Mouse (Mus musculus) left cerebral cortex, postnatal 14 days (tissue): ENCODE data around the gene Rgl2. TPM values are rescaled to one million over a fixed set of nuclear protein-coding genes. Genes with fewer than 3 reads are reported as not detected.
"Not testable (repeated sequence)": the region's sequence is repeated elsewhere in the genome, so short reads cannot be mapped to it uniquely, and the experiment has no call there.

Experiments used
- DNase-seq, 2 experiments: peaks; one replicate each; pipeline ENCODE4 v3.0.0; 2021 to 2022; ENCODE audit warnings: low spot score in 2 of 2, mixed read lengths in 1 of 2
- intact Hi-C: fragments of 180-260 bp; cut with DNase I; formaldehyde crosslinking; loops from one replicate; pipeline ENCODE4 v1.15.1; 2025
- long read RNA-seq, 2 experiments: library from polyadenylated mRNA; stranded (forward); transcript quantifications; one replicate each; pipeline ENCODE4 v2.0.0; 2021
- total RNA-seq, 2 experiments: library from RNA; stranded (reverse); gene quantifications; 2 replicates each; pipeline ENCODE4 v1.2.3; 2021

Rgl2 gene
- 10 to 100 TPM; 65.1 to 68.3 TPM for total RNA-seq
- long read RNA-seq, experiment 1, transcript Rgl2-201 (18 exons, 3,252 nt): major isoform, 8 of 36 reads
- long read RNA-seq, experiment 1, partial matches to known transcripts: 12 of 36 reads
- long read RNA-seq, experiment 1, other reads (novel, unspliced or antisense): 15 of 36 reads
- long read RNA-seq, experiment 2, transcript Rgl2-201 (18 exons, 3,252 nt): major isoform, 12 of 41 reads
- long read RNA-seq, experiment 2, partial matches to known transcripts: 16 of 41 reads
- long read RNA-seq, experiment 2, other reads (novel, unspliced or antisense): 12 of 41 reads

DNA sequence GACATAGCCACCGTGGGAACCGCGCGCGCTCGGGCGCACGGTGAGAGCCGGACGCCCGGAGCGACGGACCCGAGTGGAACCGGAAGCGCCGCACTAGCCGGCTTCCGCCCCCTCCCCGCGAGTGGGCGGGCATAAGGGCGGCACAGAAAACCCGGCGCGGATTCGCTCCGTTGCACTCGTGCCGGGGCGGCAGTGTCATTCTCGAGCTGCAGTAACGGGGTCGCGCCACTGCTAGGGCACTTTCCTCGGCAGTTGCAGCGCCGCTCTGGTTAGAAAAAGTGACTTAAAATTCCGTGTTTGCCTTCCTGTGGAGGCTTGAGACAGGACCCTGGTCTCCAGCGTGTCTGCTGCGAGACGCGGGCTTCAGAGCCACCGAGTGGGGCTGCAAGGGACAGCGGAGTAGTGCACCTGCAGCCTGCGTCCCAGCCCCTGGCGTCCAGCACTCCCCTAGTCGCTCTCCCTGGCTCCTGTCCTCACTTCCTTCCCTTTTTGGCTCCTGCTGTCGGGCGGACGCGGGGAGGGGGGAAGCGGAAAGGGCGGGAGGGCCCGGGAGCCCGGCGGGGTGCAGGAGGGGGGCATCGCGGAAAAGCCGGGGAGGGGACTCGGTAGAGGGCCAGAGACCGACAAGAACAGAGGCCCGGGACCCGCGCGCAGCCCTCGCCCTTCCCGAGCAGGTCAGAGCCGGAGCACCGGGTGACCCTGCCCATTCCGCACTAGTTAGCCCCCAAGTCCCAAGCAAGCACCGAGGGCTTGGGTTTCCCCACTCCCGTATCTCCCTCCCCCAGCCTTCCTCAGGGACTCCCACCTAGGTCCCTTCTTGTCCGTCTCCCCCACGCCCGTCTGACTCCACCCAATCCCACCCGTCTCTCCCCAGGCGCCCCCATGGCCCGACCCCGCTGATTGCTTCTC is at the start of gene Rgl2:
Rgl2 (plus strand) TSS at position 173 of the 909 bp plus-strand sequence.
- intact Hi-C loops: no loop called here

DNA sequence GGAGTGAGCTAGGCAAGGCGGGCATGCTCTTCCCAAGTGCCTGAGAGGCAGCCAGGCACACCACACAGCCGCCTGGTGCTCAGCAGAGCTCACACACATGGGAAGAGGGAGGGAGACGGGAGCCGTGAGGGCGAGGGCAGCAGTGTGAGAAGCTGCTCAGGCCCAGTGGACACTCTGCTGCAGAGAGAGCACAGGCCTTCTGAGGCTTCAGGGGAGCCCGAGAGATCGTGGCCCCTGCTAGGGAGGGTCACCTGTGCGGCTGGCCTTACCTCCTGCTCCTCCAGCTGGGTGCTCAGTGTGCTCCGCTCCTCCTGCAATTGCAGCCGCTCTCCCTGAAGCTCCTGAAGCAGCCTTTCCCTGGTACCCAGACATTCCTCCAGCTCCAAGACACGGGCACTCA is 45.0 kb upstream of the Rgl2 start:
- intact Hi-C loops, DNase-seq: not testable (repeated sequence)

More for the DNA sequence above, at the start of gene Rgl2:
- DNase-seq: peak; percentile 95 to 96

- DNase-seq, intact Hi-C loops: not testable (repeated sequence)
Observed at GRCm38 (mm10) chr17:33887802-33888201, 41.5 kb upstream of the Rgl2 start.

GRCm38 (mm10) chr17:33888230-33888629 is 41.1 kb upstream of the Rgl2 start:
- DNase-seq, intact Hi-C loops: not testable (repeated sequence)

- DNase-seq, intact Hi-C loops: not testable (repeated sequence)
Observed at GRCm38 (mm10) chr17:33889941-33890532, 39.3 kb upstream of the Rgl2 start.

DNA sequence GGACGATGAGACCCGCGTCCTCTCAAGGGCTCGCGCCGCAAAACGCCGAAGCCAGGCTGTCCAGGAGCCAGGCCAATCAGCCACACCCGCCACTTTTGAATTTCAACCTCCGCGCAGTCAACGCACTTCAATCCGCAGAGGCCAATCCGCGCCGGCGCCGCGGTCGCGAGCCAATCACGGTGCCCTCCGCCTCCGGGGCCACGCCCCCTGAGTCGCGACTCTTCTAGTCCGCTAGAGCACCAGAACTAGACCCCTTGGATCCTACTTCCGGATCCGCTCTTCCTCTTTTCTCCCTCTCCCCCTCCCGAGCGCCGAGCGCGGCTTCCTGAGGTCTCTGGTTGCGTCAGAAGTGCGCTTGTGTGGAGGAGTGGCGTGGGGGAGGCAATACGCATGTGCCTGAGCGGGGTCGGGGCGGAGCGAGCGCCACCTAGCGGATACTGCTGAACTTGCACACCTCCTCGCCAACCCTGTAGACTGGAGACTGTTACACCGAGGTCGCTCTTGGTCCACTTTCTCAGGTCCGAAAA is 38.7 kb upstream of the Rgl2 start, which contains the start of gene Kifc1:
Kifc1 (minus strand) TSS at position 129 of the 527 bp plus-strand sequence.
- intact Hi-C loops: no loop called here

GRCm38 (mm10) chr17:33891357-33891756 is 38.0 kb upstream of the Rgl2 start:
- intact Hi-C loops: no loop called here

More for the DNA sequence above, 38.7 kb upstream of the Rgl2 start, which contains the start of gene Kifc1:
- peak; percentile 100 for DNase-seq

GRCm38 (mm10) chr17:33891892-33892291 is 37.5 kb upstream of the Rgl2 start:
- DNase-seq, intact Hi-C loops: not testable (repeated sequence)

More at GRCm38 (mm10) chr17:33891357-33891756, 38.0 kb upstream of the Rgl2 start:
- DNase-seq: no peak

DNA sequence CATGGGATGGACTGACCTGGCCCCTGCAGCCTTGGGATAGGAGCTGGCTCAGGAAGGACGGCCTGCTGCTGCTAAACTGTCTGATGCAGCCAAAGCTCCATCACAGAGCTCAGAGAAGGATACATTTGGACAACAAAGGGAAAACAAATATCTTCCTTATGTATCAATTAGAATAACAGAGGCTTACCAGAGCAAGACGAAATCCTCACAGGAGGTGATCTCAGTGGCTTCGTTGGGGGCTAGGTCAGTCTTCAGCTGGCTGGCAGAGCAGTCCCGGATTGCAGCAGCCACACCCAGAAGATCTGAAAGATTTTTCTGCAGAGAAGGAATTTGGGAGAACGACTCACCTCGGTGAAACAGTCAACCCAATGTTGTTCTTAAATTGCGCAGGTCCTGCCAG is 36.9 kb upstream of the Rgl2 start:
- DNase-seq: no peak
- intact Hi-C loops: no loop called here

GRCm38 (mm10) chr17:33893011-33893410 is 36.3 kb upstream of the Rgl2 start:
- DNase-seq, intact Hi-C loops: not testable (repeated sequence)

DNA sequence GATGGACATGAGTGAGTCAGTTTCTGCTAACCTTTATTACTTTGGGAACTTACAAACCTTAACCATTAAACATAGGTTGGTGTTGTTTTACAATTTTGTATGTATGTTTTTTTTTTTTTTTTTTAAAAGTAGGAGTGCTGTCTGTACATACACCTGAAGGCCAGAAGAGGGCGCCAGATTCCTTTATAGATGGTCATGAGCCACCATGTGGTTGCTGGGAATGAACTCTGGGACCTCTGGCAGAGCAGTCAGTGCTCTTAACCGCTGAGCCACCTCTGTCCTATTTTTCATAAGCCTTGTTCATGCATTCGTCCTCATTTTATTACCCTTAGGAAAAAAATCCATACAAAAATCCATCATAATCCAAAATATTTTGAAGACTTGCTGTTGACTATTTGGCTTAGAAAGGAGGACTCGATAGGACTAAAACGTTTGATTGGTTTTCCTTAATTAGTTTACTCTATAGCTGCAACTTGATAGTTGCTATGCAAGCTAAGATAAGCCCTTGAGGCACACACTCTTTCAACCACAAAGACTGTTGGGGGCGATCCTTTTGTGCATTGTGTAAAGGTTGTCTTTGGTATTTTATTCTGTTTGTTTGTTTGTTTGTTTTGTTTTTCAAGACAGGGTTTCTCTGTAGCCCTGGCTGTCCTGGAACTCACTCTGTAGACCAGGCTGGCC is 32.1 kb upstream of the Rgl2 start:
- intact Hi-C loops: no loop called here

DNA sequence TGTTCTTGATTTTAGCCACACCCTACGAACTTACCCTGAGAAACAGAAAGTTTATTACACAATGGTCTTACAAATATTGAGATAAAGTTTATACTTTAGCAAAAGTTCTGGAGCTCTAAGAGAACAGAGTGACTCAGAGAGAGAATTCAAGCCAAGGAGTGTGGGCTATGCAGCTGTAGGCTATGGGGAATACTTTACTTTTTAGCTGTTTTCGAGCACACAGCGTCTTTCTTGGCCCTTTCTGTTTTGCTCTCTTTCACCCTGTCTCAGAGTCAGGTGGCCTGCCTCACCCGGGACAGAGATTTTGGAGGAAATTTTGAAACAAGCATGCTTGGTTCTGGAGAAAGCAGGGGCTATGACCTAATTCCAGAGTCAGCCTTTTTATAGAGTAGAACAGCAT is 31.1 kb upstream of the Rgl2 start:
- intact Hi-C loops, DNase-seq: not testable (repeated sequence)

More for the DNA sequence above, 32.1 kb upstream of the Rgl2 start:
- DNase-seq: no peak

GRCm38 (mm10) chr17:33899642-33900041 is 29.7 kb upstream of the Rgl2 start:
- no peak for DNase-seq
- intact Hi-C loops: no loop called here

DNA sequence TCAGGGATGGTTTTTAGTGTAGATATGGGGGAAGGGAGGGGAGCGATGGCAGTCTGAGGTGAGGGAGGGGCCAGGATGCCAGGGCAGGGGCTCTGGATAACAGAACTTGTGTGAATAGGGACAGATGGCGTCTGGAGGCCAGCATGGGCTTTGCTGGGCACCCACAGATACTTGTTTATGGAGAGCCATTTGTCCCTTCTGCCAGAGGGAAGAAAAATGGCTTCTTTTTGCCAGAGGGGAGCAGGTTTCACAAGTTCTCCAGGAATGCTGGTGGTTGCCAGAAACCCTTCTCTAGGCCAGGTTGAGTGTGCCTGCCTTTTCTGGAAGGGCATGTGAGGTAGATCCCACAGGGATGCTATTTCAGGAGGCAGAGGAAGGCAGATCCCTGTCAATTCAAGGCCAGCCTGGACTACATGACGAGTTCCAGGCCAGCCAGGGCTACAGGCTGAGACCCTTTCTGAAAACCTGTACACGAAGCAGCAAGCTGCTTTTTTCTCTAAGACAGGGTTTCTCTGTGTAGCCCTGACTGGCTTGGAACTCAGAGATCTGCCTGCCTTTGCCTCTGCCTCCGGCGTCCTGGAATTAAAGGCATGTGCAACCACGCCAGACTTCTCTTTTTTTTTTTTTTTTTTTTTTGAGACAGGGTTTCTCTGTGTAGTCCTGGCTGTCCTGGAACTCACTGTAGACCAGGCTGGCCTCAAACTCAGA is 28.9 kb upstream of the Rgl2 start:
- intact Hi-C loops: no loop called here
- DNase-seq: no peak

- intact Hi-C loops: no loop called here
- no peak for DNase-seq
Observed at GRCm38 (mm10) chr17:33900989-33901314, 28.4 kb upstream of the Rgl2 start.

DNA sequence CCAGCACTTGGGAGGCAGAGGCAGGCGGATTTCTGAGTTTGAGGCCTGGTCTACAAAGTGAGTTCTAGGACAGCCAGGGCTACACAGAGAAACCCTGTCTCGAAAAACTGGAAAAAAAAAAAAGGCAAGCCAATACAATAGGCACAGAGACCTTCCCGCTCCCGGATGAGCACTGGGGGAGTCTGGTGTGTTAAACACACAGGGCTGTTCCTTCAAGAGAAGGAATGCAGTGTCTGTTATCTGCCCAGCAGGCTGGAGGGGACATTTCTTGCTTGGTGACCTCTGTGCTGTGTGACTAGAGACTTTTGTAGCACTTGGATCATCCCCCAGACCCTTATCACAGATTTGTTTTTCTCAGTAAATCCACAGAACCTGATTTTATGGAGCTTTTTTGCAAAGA is 27.7 kb upstream of the Rgl2 start:
- intact Hi-C loops: no loop called here
- DNase-seq: no peak

DNA sequence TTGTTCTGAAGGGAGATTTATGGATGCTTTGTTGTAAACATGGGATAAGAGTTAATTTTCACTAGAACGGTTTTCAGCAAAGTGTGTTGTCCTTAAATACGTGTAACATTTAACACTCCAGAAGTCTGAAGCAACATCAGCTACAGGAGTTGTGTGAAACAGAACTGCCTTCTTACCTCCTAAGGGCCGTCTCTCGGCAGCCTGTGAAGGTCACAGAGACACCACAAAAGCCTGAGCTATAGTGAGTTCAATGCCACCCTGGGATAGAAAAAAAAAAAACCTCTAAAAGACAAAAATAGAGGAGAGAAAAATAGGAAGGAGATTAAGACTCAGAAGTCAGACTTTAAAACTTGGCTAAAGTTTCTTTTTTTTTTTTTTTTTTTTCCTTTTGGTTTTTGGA is 27.3 kb upstream of the Rgl2 start:
- no peak for DNase-seq
- intact Hi-C loops: no loop called here

GRCm38 (mm10) chr17:33902491-33902890 is 26.9 kb upstream of the Rgl2 start:
- no peak for DNase-seq
- intact Hi-C loops: no loop called here
